Mouse (Mus musculus): Measurements from ENCODE around the gene Map2. TPM values are rescaled to one million over a fixed set of nuclear protein-coding genes. Genes with fewer than 3 reads are reported as not detected.

The Map2 gene
- total RNA-seq, 1 experiment from 2014 or later, result 0.10 TPM

DNA sequence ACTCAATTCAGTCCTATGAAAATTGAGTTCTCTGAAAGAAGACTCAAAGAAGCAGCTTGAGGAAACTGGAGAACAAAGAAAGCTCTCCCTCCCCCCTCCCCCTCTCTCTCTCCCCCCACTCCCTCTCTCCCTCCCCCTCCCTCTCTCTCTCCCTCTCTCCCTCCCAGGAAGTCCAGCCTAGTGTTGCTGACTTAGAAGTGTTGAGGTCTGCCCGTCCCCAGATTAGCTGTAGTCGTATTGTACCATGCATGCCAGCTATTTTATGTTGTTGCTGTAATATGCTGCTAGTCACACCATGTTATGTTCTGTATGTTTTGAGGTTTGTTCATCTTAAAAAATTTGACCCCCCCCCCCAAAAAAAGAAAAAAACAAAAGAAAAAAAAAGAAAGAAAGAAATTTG is 281.5 kb downstream of the Map2 start:
- no peak for ATAC-seq (replicated peaks; ENCODE audit: insufficient number of reproducible peaks, low FRiP score, low TSS enrichment, poor library complexity, severe bottlenecking)

DNA sequence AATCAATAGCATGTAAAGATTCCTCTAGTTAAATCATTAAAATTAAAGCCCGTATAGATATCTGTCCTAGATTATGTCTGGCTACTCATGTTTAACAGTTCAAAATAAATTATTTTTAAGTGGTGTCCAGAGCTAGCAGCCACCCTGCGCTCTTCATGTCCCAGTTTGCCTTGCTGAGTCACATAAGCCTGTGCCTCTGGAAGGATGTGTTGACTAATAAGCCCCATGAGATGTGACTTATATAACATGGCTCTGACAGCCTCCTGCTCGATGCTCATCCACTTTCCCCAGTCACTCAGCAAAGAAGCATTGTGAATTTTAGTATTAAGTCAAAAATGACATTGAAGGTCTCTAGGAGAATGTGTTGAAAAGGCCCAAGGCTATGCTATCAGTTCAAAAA is 282.7 kb downstream of the Map2 start:
- no peak for ATAC-seq (replicated peaks; ENCODE audit: insufficient number of reproducible peaks, low FRiP score, low TSS enrichment, poor library complexity, severe bottlenecking)

DNA sequence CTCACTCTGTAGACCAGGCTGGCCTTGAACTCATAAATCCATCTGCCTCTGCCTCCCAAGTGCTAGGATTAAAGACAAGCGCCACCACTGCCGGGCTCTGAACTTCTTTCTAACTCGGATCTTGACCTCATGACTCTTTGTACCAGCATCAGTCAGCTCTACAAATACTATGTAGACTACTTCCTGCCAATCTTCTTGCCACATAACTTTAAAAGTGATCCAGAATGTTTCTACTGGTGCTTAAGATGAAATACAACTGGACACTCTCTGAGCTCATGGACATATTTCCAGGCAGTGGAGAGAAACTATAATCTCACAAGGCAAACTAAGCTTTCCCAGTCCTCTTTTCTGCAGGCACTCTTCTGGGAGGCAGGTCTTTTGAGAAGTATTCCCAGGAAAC is 284.3 kb downstream of the Map2 start:
- ATAC-seq (replicated peaks; ENCODE audit: insufficient number of reproducible peaks, low FRiP score, low TSS enrichment, poor library complexity, severe bottlenecking), result no peak

DNA sequence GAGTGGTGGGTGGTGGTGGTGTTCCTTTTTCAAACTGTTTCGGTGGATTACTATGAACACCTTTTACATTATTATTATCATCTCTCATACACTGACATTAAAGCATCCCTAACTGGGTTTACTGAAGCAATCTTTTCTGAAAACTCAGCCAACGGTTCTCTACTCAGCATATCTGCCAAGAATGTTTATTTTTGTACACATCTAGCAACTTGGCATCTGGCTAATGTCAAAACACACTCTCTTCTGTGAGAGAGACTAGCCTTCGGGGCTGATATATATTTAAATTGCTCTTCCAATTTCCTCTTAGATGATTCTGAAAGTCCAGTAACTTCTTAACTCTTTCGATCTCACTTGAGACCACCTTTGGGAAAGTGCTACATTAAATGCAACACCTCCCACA is 285.8 kb downstream of the Map2 start:
- ATAC-seq (replicated peaks; ENCODE audit: insufficient number of reproducible peaks, low FRiP score, low TSS enrichment, poor library complexity, severe bottlenecking), result no peak

DNA sequence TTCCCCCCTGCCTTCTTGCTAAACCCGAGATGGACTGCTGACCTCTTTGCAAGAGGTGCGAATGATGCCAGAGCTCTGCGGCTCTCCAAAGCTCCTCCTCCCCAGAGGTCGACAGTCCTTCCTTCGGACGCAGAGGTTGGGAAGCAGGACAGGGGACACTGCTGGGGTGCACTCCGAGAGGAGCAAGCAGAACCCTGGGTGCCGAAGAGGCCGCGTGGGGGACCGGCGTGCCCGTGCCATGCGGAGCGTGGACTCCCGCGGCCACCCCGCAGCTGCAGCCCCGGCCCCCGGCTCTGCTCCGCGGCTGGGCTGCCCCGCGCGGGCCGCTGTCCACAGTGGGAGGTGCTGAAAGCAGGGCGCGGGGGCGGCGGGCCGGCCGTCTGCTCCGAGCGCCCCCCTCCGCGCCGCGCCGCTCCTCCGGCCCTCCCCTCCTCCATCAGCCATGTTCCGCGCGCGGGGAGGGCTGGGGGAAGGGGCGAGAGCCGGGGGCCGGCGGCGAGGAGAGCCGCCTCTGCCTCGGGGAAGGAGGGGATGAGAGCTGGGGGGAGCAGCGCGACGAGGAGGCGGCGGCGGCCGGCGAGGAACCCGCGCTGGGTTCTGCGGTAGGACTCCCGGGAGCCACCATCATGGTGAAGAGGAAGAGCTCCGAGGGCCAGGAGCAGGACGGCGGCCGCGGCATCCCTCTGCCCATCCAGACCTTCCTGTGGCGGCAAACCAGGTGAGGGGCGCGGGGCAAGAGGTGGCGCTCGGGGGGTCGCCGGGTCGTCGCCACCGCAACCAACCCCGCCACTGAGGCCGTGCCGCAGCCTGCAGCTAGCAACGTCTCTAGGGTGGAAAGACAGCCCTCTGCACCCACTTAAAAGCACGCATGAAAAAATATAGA is 293.0 kb downstream of the Map2 start, which contains the start of gene Unc80:
Unc80 (plus strand) TSS at position 547 of the 883 bp plus-strand sequence.
- no peak for ATAC-seq (replicated peaks; ENCODE audit: insufficient number of reproducible peaks, low FRiP score, low TSS enrichment, poor library complexity, severe bottlenecking)

DNA sequence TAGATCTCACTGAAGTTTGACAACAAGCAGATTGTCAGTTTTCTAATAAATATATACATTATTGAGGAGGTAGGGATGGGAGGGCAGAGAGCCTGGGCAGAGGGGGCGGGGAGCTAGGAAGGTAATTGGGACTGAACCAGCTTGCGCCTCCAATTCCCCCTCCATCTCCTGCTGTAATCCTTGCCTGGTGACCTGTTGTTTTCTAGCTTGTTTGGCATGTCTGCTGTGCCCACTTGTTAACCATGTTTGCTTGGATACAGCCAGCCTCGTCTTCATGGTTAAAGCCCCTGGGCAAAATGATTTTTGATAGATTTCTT is 293.6 kb downstream of the Map2 start:
- no peak for ATAC-seq (replicated peaks; ENCODE audit: insufficient number of reproducible peaks, low FRiP score, low TSS enrichment, poor library complexity, severe bottlenecking)

DNA sequence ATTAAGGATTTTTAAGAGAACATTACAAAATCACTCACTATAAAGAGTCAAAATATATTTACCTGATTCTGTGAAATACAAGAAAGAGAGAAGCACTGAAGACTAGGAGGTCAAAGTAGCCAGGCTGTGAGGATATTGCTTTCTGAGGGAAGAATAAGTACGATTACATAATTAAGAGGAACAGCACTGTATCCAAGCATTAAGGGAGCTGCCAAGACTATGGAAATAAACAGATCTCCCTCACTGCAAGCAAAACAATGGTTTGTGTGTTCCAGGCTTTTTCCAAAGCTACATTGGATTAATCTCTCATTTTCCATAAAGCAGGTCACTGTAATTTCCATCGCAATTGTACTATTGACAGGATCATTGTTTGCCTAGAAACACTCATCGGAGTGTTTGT is 307.7 kb downstream of the Map2 start:
- no peak for ATAC-seq (replicated peaks; ENCODE audit: insufficient number of reproducible peaks, low FRiP score, low TSS enrichment, poor library complexity, severe bottlenecking)

Other genes with a start within 250 kb of the Map2 start
- not detected in 3 replicates for gene Crygf, start 248.8 kb upstream of the Map2 start, total RNA-seq (2017)

Measured in monocyte, adult 5-6 weeks (primary cell).